In the genomic region with DNA sequence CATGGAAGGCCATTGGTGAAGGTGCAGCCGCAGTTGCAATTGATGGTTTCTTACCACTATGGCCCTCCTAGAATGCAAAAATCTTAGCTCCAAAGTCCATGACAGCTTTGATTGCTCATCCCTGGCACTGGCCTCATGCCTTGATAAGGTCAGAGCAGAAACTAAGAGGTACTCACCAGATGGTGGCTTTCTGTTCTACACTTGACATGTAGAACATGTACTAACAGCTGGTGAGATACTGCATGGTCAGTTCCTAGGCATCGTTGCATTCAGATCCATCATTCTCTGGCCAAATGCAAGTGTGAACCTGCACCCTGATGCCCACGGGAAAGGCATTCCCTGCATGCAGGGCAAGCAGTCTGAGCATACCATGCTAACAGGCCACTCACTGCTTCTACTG, we compare ENCODE assay signal across 16 mouse cellular contexts.
DNase-seq lines count a peak whose midpoint lies in the region; ATAC-seq and TF ChIP-seq lines count a peak whose summit lies in the region.
"Had no signal": no experiment of that assay in that cellular context is flagged by ENCODE, and none has a peak within 500 bp of the region (broad histone marks: within the 10 kb centered on the region; RNA-seq: fewer than 3 reads in every experiment).

No protein-coding gene starts in this region.

- H3K9ac ChIP-seq in heart, embryonic 14.5 days (ENCODE audit: low read length), result no peak overlapping the region
- no peak overlapping the region for H3K9ac ChIP-seq in lung, embryonic 15.5 days
- H3K9ac ChIP-seq: embryonic facial prominence, embryonic 12.5 days; forebrain, embryonic 15.5 days; hindbrain, embryonic 14.5 days; limb, embryonic 15.5 days had no signal

- DNase-seq in gastrocnemius, postnatal 25 days, result peak; percentile 47
- DNase-seq in gastrocnemius, adult 18-20 months (ENCODE audit: low spot score), result no peak
- DNase-seq in heart, postnatal 14 days, result no peak
- no peak for DNase-seq in lung, adult 18-20 months
- DNase-seq: B cell, adult 2 months; cerebellum, adult 9-11 months; midbrain, embryonic 14.5 days had no signal

- peaks cover 25 to 58% of the 10 kb centered on the region in 2 experiments for H3K4me1 ChIP-seq in heart, embryonic 14.5 days (ENCODE audit: control insufficient read depth in 2 of 2, insufficient read depth in 2 of 2, low read length in 2 of 2)
- peaks cover 55% of the 10 kb centered on the region for H3K4me1 ChIP-seq in lung, embryonic 15.5 days

- H3K27ac ChIP-seq in heart, embryonic 14.5 days (replicated peaks in 1 of 2; ENCODE audit: control insufficient read depth in 1 of 2, insufficient read depth in 1 of 2, low read depth in 2 of 2, low read length in 2 of 2), result peak overlapping the region; percentile 39 to 48; a peak in 2 of 4 replicates
- H3K27ac ChIP-seq in lung, embryonic 15.5 days, result peak overlapping the region; percentile 66
- H3K27ac ChIP-seq: embryonic facial prominence, embryonic 12.5 days; forebrain, embryonic 15.5 days; hindbrain, embryonic 14.5 days; kidney, postnatal 0 days; layer of hippocampus, adult 2 months; limb, embryonic 15.5 days had no signal

- intact Hi-C loops in heart, postnatal 14 days (cut with DNase I), result loop anchor here (2.0 kb wide), 1 partner anchor 61 kb away; no protein-coding TSS in a partner anchor

- 56% methylated on average over 3 of the region's 3 CpGs for WGBS in heart, embryonic 14.5 days
- 62% methylated on average over 3 of the region's 3 CpGs for WGBS in lung, embryonic 15.5 days

- no peaks in the 10 kb centered on the region for H3K36me3 ChIP-seq in heart, embryonic 14.5 days (ENCODE audit: control insufficient read depth, insufficient read depth, low read length)
- no peaks in the 10 kb centered on the region for H3K36me3 ChIP-seq in lung, embryonic 15.5 days
- H3K36me3 ChIP-seq in myocyte (ENCODE audit: control insufficient read depth, insufficient read depth), result no peaks in the 10 kb centered on the region
- H3K36me3 ChIP-seq: embryonic facial prominence, embryonic 12.5 days; forebrain, embryonic 15.5 days; limb, embryonic 15.5 days had no signal

- H3K9me3 ChIP-seq in heart, embryonic 14.5 days (ENCODE audit: control insufficient read depth, low read length), result no peaks in the 10 kb centered on the region
- no peaks in the 10 kb centered on the region for H3K9me3 ChIP-seq in lung, embryonic 15.5 days
- H3K9me3 ChIP-seq: embryonic facial prominence, embryonic 12.5 days; forebrain, embryonic 15.5 days; limb, embryonic 15.5 days had no signal

- H3ac ChIP-seq in myocyte (ENCODE audit: control insufficient read depth, insufficient read length), result no peak overlapping the region

- H3K27me3 ChIP-seq in heart, embryonic 14.5 days (ENCODE audit: control insufficient read depth, insufficient read depth, low read length), result no peaks in the 10 kb centered on the region
- 0 out of 2 replicates have a peak, but pooled peaks cover 5% of the 10 kb centered on the region for H3K27me3 ChIP-seq in lung, embryonic 15.5 days
- H3K27me3 ChIP-seq in myocyte (ENCODE audit: control insufficient read depth, insufficient read depth, insufficient read length), result no peaks in the 10 kb centered on the region
- H3K27me3 ChIP-seq: embryonic facial prominence, embryonic 12.5 days; forebrain, embryonic 15.5 days; limb, embryonic 15.5 days had no signal

- TF ChIP-seq POLR2A in myocyte (IDR thresholded peaks at IDR 0.05; ENCODE audit: insufficient read length, low read depth), result no peak

- no peaks in the 10 kb centered on the region for H3K79me2 ChIP-seq in myocyte (ENCODE audit: control insufficient read depth, insufficient read depth)

- H3K4me3 ChIP-seq in heart, embryonic 14.5 days (ENCODE audit: control insufficient read depth in 1 of 2, insufficient read depth in 1 of 2, low read depth in 1 of 2, low read length in 2 of 2), result no peak overlapping the region
- H3K4me3 ChIP-seq in lung, embryonic 15.5 days, result no peak overlapping the region
- no peak overlapping the region for H3K4me3 ChIP-seq in myocyte
- H3K4me3 ChIP-seq: embryonic facial prominence, embryonic 12.5 days; forebrain, embryonic 15.5 days; layer of hippocampus, adult 2 months; limb, embryonic 15.5 days had no signal

- no peak overlapping the region for H3K4me2 ChIP-seq in heart, embryonic 14.5 days (ENCODE audit: low read length)
- H3K4me2 ChIP-seq in lung, embryonic 15.5 days, result no peak overlapping the region
- H3K4me2 ChIP-seq in myocyte (ENCODE audit: low read depth), result peak overlapping the region; percentile 55
- H3K4me2 ChIP-seq: embryonic facial prominence, embryonic 12.5 days; forebrain, embryonic 15.5 days; hindbrain, embryonic 14.5 days; limb, embryonic 15.5 days had no signal

- ATAC-seq in heart, embryonic 14.5 days (ENCODE audit: insufficient number of reproducible peaks, insufficient read depth, low FRiP score, low read depth), result no peak
- no peak for ATAC-seq in lung, embryonic 15.5 days (ENCODE audit: borderline replicate concordance, extremely low read depth, low FRiP score, low TSS enrichment)
- ATAC-seq: forebrain, embryonic 15.5 days had no signal

TF ChIP-seq in myocyte, 11 proteins besides CTCF, POLR2A, EP300 and RAD21:
- TF ChIP-seq POLR2AphosphoS2 (IDR thresholded peaks at IDR 0.05; ENCODE audit: insufficient read length, low read depth) (no peak), MYOD1 (IDR thresholded peaks at IDR 0.05; ENCODE audit: control insufficient read depth in 1 of 3, insufficient read length in 2 of 3, low read depth in 2 of 3) (peak; percentile 44 to 90 (median 70))
